ENCODE assay signal across 8 mouse cellular contexts in genomic region chr12:84449887-84450286, GRCm38 (mm10). TPM values are rescaled to one million over a fixed set of nuclear protein-coding genes. Genes with fewer than 3 reads are reported as not detected.
DNase-seq lines count a peak whose midpoint lies in the region; ATAC-seq and TF ChIP-seq lines count a peak whose summit lies in the region.

No protein-coding gene starts in this region.

- no peak for TF ChIP-seq CTCF in cortical plate, adult 2 months (IDR thresholded peaks at IDR 0.05; ENCODE audit: extremely low read depth, insufficient read depth, low read length)
- no peak for TF ChIP-seq CTCF in liver, postnatal 0 days (IDR thresholded peaks at IDR 0.05; ENCODE audit: low read depth)

- H3K27ac ChIP-seq in cortical plate, adult 2 months (ENCODE audit: insufficient read depth, low read length) = no peak overlapping the region
- H3K27ac ChIP-seq in hindbrain, embryonic 16.5 days (ENCODE audit: low read depth, low read length) = peak overlapping the region; percentile 81; the same call in 1 of the 2 replicates
- peak overlapping the region; percentile 95 for H3K27ac ChIP-seq in liver, postnatal 0 days (ENCODE audit: low read depth)

- H3K9me3 ChIP-seq in hindbrain, embryonic 16.5 days (ENCODE audit: control insufficient read depth, low read length) = no peaks in the 10 kb centered on the region
- H3K9me3 ChIP-seq in liver, postnatal 0 days (ENCODE audit: low read length) = no peaks in the 10 kb centered on the region

- H3K27me3 ChIP-seq in hindbrain, embryonic 16.5 days (replicated peaks; ENCODE audit: control insufficient read depth, insufficient read depth, low read length) = no peaks in the 10 kb centered on the region; the same call in 1 of the 2 replicates
- H3K27me3 ChIP-seq in liver, postnatal 0 days (ENCODE audit: insufficient read depth, low read length) = no peaks in the 10 kb centered on the region

- peak; percentile 2 for DNase-seq in gastrocnemius, adult 18-20 months (ENCODE audit: low spot score)
- no peak for DNase-seq in gastrocnemius, postnatal 10 days
- DNase-seq in liver, postnatal 0 days = no peak
- DNase-seq in right cerebral cortex, postnatal 10 days (ENCODE audit: low spot score in 2 of 2) = no peak
- DNase-seq in spleen, postnatal 36 days (ENCODE audit: low spot score in 2 of 2) = no peak
- DNase-seq in adrenal gland, postnatal 25 days = no peak

- TF ChIP-seq POLR2A in cortical plate, adult 2 months (IDR thresholded peaks at IDR 0.05; ENCODE audit: extremely low read depth, insufficient read depth, low read length) = no peak

- no peaks in the 10 kb centered on the region for H3K36me3 ChIP-seq in hindbrain, embryonic 16.5 days (ENCODE audit: control insufficient read depth, insufficient read depth, low read length)
- H3K36me3 ChIP-seq in liver, postnatal 0 days (replicated peaks; ENCODE audit: insufficient read depth, low read length) = 0 out of 2 replicates have a peak, but pooled peaks cover 3% of the 10 kb centered on the region

- peak overlapping the region; percentile 90 for H3K4me2 ChIP-seq in hindbrain, embryonic 16.5 days (ENCODE audit: low read length)
- peak overlapping the region; percentile 91 for H3K4me2 ChIP-seq in liver, postnatal 0 days (ENCODE audit: low read depth, low read length)

- ATAC-seq in hindbrain, embryonic 16.5 days = no peak
- no peak for ATAC-seq in liver, postnatal 0 days

- 40% methylated on average over 10 of the region's 10 CpGs for WGBS in hindbrain, embryonic 16.5 days
- WGBS in liver, postnatal 0 days (ENCODE audit: insufficient replicate concordance) = 34% methylated on average over 10 of the region's 10 CpGs

- peak overlapping the region; percentile 49; the same call in 1 of the 2 replicates for H3K4me3 ChIP-seq in cortical plate, adult 2 months (ENCODE audit: insufficient read depth, low read length)
- peak overlapping the region; percentile 65 for H3K4me3 ChIP-seq in hindbrain, embryonic 16.5 days (ENCODE audit: low read length)
- H3K4me3 ChIP-seq in liver, postnatal 0 days (ENCODE audit: low read depth, low read length) = peak overlapping the region; percentile 89

- no peaks in the 10 kb centered on the region for H3K4me1 ChIP-seq in cortical plate, adult 2 months (ENCODE audit: control insufficient read depth, insufficient read depth, low read length)
- peaks cover 12% of the 10 kb centered on the region for H3K4me1 ChIP-seq in hindbrain, embryonic 16.5 days (ENCODE audit: control insufficient read depth, insufficient read depth, low read depth, low read length)
- H3K4me1 ChIP-seq in liver, postnatal 0 days (ENCODE audit: insufficient read depth) = peaks cover 10% of the 10 kb centered on the region; the same call in 1 of the 2 replicates

- peak overlapping the region; percentile 72; the same call in 1 of the 2 replicates for H3K9ac ChIP-seq in hindbrain, embryonic 16.5 days (ENCODE audit: low read depth, low read length)
- peak overlapping the region; percentile 80 for H3K9ac ChIP-seq in liver, postnatal 0 days (replicated peaks)

- TF ChIP-seq EP300 in liver, postnatal 0 days (IDR thresholded peaks at IDR 0.05; ENCODE audit: low read depth) = no peak

RNA-seq across cellular contexts. Expression of gene Aldh6a1, which starts 0.9 kb away (rescaled TPM):
- total RNA-seq in gastrocnemius, adult 18-20 months (2021) = 100 to 1,000 TPM; 117 to 121 TPM
- total RNA-seq in gastrocnemius, postnatal 10 days (2021) = 10 to 100 TPM; 32.1 to 34.1 TPM
- polyA plus RNA-seq in cortical plate, adult 2 months (2012; rRNA removed) = 55.8 and 56.9 TPM in 2 replicates
- polyA plus RNA-seq in hindbrain, embryonic 16.5 days (2015; fragmentation: Nextera tagmentation; extraction: Ambion mirVana) = 41.3 and 41.8 TPM in 2 replicates
- 98.3 and 99.4 TPM in 2 replicates for polyA plus RNA-seq in liver, postnatal 0 days (2015; fragmentation: Nextera tagmentation; extraction: Ambion mirVana)
- 156 and 187 TPM in 2 replicates for total RNA-seq in adrenal gland, postnatal 25 days (2021)

RNA-seq across cellular contexts. Expression of gene Lin52, which starts 1.3 kb away (rescaled TPM):
- total RNA-seq in gastrocnemius, adult 18-20 months (2021) = 1 to 10 TPM; 7.4 to 9.2 TPM
- total RNA-seq in gastrocnemius, postnatal 10 days (2021) = 1 to 10 TPM; 4.9 to 5.6 TPM
- polyA plus RNA-seq in cortical plate, adult 2 months (2012; rRNA removed) = 31.4 and 41.0 TPM in 2 replicates
- 31.9 and 32.4 TPM in 2 replicates for polyA plus RNA-seq in hindbrain, embryonic 16.5 days (2015; fragmentation: Nextera tagmentation; extraction: Ambion mirVana)
- polyA plus RNA-seq in liver, postnatal 0 days (2015; fragmentation: Nextera tagmentation; extraction: Ambion mirVana) = 7.8 and 8.1 TPM in 2 replicates
- total RNA-seq in adrenal gland, postnatal 25 days (2021) = 18.1 and 18.5 TPM in 2 replicates

RNA-seq across cellular contexts. Expression of gene Rnf113a2, which starts 32.9 kb away (rescaled TPM):
- total RNA-seq in gastrocnemius, adult 18-20 months (2021) = 10 to 100 TPM; 11.7 to 12.5 TPM
- total RNA-seq in gastrocnemius, postnatal 10 days (2021) = 1 to 10 TPM; 5.9 to 6.8 TPM
- 14.4 and 15.1 TPM in 2 replicates for polyA plus RNA-seq in cortical plate, adult 2 months (2012; rRNA removed)
- 21.3 and 23.5 TPM in 2 replicates for polyA plus RNA-seq in hindbrain, embryonic 16.5 days (2015; fragmentation: Nextera tagmentation; extraction: Ambion mirVana)
- 13.3 and 13.9 TPM in 2 replicates for polyA plus RNA-seq in liver, postnatal 0 days (2015; fragmentation: Nextera tagmentation; extraction: Ambion mirVana)
- 17.9 and 19.3 TPM in 2 replicates for total RNA-seq in adrenal gland, postnatal 25 days (2021)

RNA-seq across cellular contexts. Expression of gene Bbof1, which starts 41.0 kb away (rescaled TPM):
- 1 to 10 TPM; 2.1 to 2.9 TPM for total RNA-seq in gastrocnemius, adult 18-20 months (2021)
- total RNA-seq in gastrocnemius, postnatal 10 days (2021) = 1 to 10 TPM in 1 of 2 experiments, under 1 TPM in 1; 0.85 to 1.0 TPM
- 7.5 and 7.8 TPM in 2 replicates for polyA plus RNA-seq in cortical plate, adult 2 months (2012; rRNA removed)
- polyA plus RNA-seq in hindbrain, embryonic 16.5 days (2015; fragmentation: Nextera tagmentation; extraction: Ambion mirVana) = 2.9 and 3.5 TPM in 2 replicates
- 0.34 and 0.51 TPM in 2 replicates for polyA plus RNA-seq in liver, postnatal 0 days (2015; fragmentation: Nextera tagmentation; extraction: Ambion mirVana)
- total RNA-seq in adrenal gland, postnatal 25 days (2021) = 3.5 and 4.3 TPM in 2 replicates

RNA-seq across cellular contexts. Expression of gene Entpd5, which starts 41.1 kb away (rescaled TPM):
- total RNA-seq in gastrocnemius, adult 18-20 months (2021) = 10 to 100 TPM; 15.3 to 16.5 TPM
- 1 to 10 TPM; 8.0 to 9.7 TPM for total RNA-seq in gastrocnemius, postnatal 10 days (2021)
- polyA plus RNA-seq in cortical plate, adult 2 months (2012; rRNA removed) = 20.3 and 24.6 TPM in 2 replicates
- 11.9 and 14.6 TPM in 2 replicates for polyA plus RNA-seq in hindbrain, embryonic 16.5 days (2015; fragmentation: Nextera tagmentation; extraction: Ambion mirVana)
- polyA plus RNA-seq in liver, postnatal 0 days (2015; fragmentation: Nextera tagmentation; extraction: Ambion mirVana) = 23.5 and 24.8 TPM in 2 replicates
- total RNA-seq in adrenal gland, postnatal 25 days (2021) = 137 and 159 TPM in 2 replicates
